8 mouse cellular contexts compared by ENCODE assay signal in the genomic region with DNA sequence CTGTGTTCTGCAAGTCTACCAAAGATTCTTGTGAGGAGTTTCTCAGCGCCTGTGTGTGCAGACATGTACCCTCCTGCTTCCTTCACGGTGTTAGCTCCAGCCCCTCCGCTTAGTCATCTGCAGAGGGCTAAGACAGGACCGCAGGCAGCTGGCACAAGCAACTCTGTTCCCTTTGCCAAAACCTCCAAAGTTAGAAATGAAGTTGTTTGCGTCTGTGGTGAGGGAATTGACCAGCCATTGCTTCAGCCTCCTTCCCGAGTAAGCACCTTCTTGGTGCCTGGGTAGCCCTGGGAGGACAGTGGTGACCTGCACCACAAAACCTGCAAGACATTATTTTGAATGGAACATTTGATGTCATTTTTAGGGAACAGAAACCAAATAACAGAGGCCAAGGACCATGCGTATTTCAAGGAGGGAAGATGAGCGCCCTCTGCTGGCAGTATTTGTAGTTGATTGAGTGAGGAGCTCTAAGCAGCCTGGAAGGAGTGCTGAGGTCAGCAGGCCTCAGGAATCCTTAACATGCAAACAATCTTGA. TPM values are rescaled to one million over a fixed set of nuclear protein-coding genes. Genes with fewer than 3 reads are reported as not detected.
DNase-seq lines count a peak whose midpoint lies in the region; ATAC-seq and TF ChIP-seq lines count a peak whose summit lies in the region.

No protein-coding gene starts in this region.

- peak; percentile 96 for DNase-seq in NIH3T3 (ENCODE audit: low read depth)
- DNase-seq in cerebellum, adult 2 months, result peak; percentile 68 to 78
- peak; percentile 89 for DNase-seq in hindbrain, embryonic 11.5 days (ENCODE audit: low spot score)
- peak; percentile 78 to 84 for DNase-seq in layer of hippocampus, postnatal 14 days (ENCODE audit: low spot score in 2 of 2)
- peak; percentile 96 for DNase-seq in lung, postnatal 36 days
- DNase-seq in right cerebral cortex, adult 2 months (ENCODE audit: low spot score in 2 of 2), result peak; percentile 89 to 92
- peak; percentile 47 for DNase-seq in urinary bladder, postnatal 10 days (ENCODE audit: low spot score)

- 9% methylated on average over 8 of the region's 8 CpGs for whole genome bisulfite sequencing in cerebellum, adult 2 months
- 51% methylated on average over 8 of the region's 8 CpGs for WGBS in hindbrain, embryonic 11.5 days

- 0 out of 2 replicates have a peak, but pooled peaks cover 5% of the 10 kb centered on the region for H3K4me1 ChIP-seq in cerebellum, adult 2 months (ENCODE audit: control insufficient read depth, insufficient read depth, low read length)
- no peaks in the 10 kb centered on the region for H3K4me1 ChIP-seq in hindbrain, embryonic 11.5 days (replicated peaks; ENCODE audit: control insufficient read depth, insufficient read depth, low read length)

- no peaks in the 10 kb centered on the region for H3K27me3 ChIP-seq in cerebellum, adult 2 months (ENCODE audit: control insufficient read depth, insufficient read depth, low read length)
- H3K27me3 ChIP-seq in hindbrain, embryonic 11.5 days (ENCODE audit: control insufficient read depth, insufficient read depth, low read length), result no peaks in the 10 kb centered on the region

- H3K27ac ChIP-seq in cerebellum, adult 2 months (ENCODE audit: insufficient read depth, low read length), result no peak overlapping the region
- no peak overlapping the region for H3K27ac ChIP-seq in hindbrain, embryonic 11.5 days (ENCODE audit: low read depth, low read length)

- TF ChIP-seq POLR2A in cerebellum, adult 2 months (IDR thresholded peaks at IDR 0.05; ENCODE audit: borderline replicate concordance, insufficient read depth, low read length), result no peak

- H3K4me3 ChIP-seq in cerebellum, adult 2 months (replicated peaks; ENCODE audit: insufficient read depth, low read depth, low read length), result no peak overlapping the region
- H3K4me3 ChIP-seq in hindbrain, embryonic 11.5 days (ENCODE audit: low read depth, low read length), result no peak overlapping the region

- H3K4me2 ChIP-seq in hindbrain, embryonic 11.5 days (replicated peaks; ENCODE audit: low read depth, low read length), result no peak overlapping the region

- no peak overlapping the region for H3K9ac ChIP-seq in hindbrain, embryonic 11.5 days (ENCODE audit: low read depth, low read length)

- peak; percentile 64 for ATAC-seq in frontal cortex, adult (ENCODE audit: low TSS enrichment)
- ATAC-seq in hindbrain, embryonic 11.5 days (ENCODE audit: low FRiP score), result no peak

- H3K36me3 ChIP-seq in hindbrain, embryonic 11.5 days (ENCODE audit: control insufficient read depth, insufficient read depth, low read length), result no peaks in the 10 kb centered on the region

- peak; percentile 71 for TF ChIP-seq CTCF in cerebellum, adult 2 months (IDR thresholded peaks at IDR 0.05; ENCODE audit: borderline replicate concordance, insufficient read depth, low read depth, low read length)

- no peaks in the 10 kb centered on the region for H3K9me3 ChIP-seq in hindbrain, embryonic 11.5 days (ENCODE audit: control insufficient read depth, low read length)

RNA-seq across cellular contexts. Expression of gene Nfu1, which starts 6.4 kb away (rescaled TPM):
- polyA plus RNA-seq in cerebellum, adult 2 months (2012; rRNA removed), result 130 and 152 TPM in 2 replicates
- 95.8 and 102 TPM in 2 replicates for polyA plus RNA-seq in hindbrain, embryonic 11.5 days (2014; fragmentation: Nextera tagmentation; extraction: Ambion mirVana)
- total RNA-seq in layer of hippocampus, postnatal 14 days (2021), result 10 to 100 TPM; 55.3 to 60.7 TPM

RNA-seq across cellular contexts. Expression of gene Gfpt1, which starts 40.1 kb away (rescaled TPM):
- polyA plus RNA-seq in cerebellum, adult 2 months (2012; rRNA removed), result 26.4 and 28.7 TPM in 2 replicates
- 16.9 and 18.1 TPM in 2 replicates for polyA plus RNA-seq in hindbrain, embryonic 11.5 days (2014; fragmentation: Nextera tagmentation; extraction: Ambion mirVana)
- 10 to 100 TPM; 52.6 to 58.3 TPM for total RNA-seq in layer of hippocampus, postnatal 14 days (2021)
